Mouse (Mus musculus) liver, embryonic 14.5 days (tissue): ENCODE data around the gene Stau1.
A peak's percentile ranks its signal among the peaks of the same experiment; 100 is the strongest.

Experiments
- CTCF ChIP-seq: IDR thresholded peaks from 2 replicates; pipeline ENCODE4 v1.5.1; 2016; ENCODE audit warnings: antibody characterized with exemption, low read depth, control low read depth
- EP300 ChIP-seq: IDR thresholded peaks from 2 replicates; pipeline ENCODE4 v1.6.1; 2016; ENCODE audit warnings: antibody characterized with exemption, low read depth

DNA sequence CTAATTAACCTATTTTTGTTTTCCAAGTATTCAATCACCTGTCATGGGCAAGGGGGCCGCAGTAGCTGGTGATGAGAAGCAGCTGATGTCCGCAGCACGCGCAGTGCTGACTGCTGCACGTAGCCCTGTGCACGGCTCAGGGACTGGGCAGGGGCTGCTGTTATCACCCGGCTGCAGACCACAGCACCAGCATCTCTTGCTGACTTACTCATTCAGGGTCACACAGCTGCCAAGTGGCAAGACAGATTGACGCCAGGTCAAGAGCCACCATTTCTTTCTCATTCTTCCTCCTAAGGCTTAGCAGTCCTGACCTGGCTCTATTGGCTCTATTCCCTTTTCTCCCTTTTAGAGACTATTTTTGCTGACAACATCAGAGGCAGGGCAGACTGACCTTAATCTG lies 43.3 kb upstream of the Stau1 start:
- TF ChIP-seq CTCF (no peak), EP300 (peak; percentile 88)
